Mouse (Mus musculus) left cerebral cortex, postnatal 25 days (tissue): ENCODE data around the gene 4930595D18Rik. TPM values are rescaled to one million over a fixed set of nuclear protein-coding genes. Genes with fewer than 3 reads are reported as not detected.

Experiments used
- DNase-seq, 2 experiments: peaks; one replicate each; pipeline ENCODE4 v3.0.0; 2022; ENCODE audit warnings: low spot score in 2 of 2, mixed read lengths in 1 of 2
- intact Hi-C: fragments of 180-260 bp; cut with DNase I; formaldehyde crosslinking; loops from one replicate; pipeline ENCODE4 v1.15.1; 2025
- total RNA-seq, 2 experiments: library from RNA; stranded (reverse); gene quantifications; 2 replicates each; pipeline ENCODE4 v1.2.3; 2021

Gene 4930595D18Rik
- not detected for total RNA-seq

- no peak for DNase-seq
- intact Hi-C loops: no loop called here
Measured at GRCm38 (mm10) chr12:111184476-111184875, at the start of gene 4930595D18Rik. 4930595D18Rik (minus strand) TSS chr12:111184491.

GRCm38 (mm10) chr12:111233798-111234197 is 49.5 kb upstream of the 4930595D18Rik start:
- no peak for DNase-seq
- intact Hi-C loops: no loop called here

- intact Hi-C loops: no loop called here
- no peak for DNase-seq
Measured at GRCm38 (mm10) chr12:111230793-111231192, 46.5 kb upstream of the 4930595D18Rik start.

GRCm38 (mm10) chr12:111228488-111228887 is 44.2 kb upstream of the 4930595D18Rik start:
- intact Hi-C loops: no loop called here
- DNase-seq: no peak

GRCm38 (mm10) chr12:111227410-111227809 is 43.1 kb upstream of the 4930595D18Rik start:
- no peak for DNase-seq
- intact Hi-C loops: no loop called here

- DNase-seq: no peak
- intact Hi-C loops: no loop called here
Measured at GRCm38 (mm10) chr12:111225197-111225780, 41.0 kb upstream of the 4930595D18Rik start.

- no peak for DNase-seq
- intact Hi-C loops: no loop called here
Measured at GRCm38 (mm10) chr12:111218867-111219266, 34.6 kb upstream of the 4930595D18Rik start.

GRCm38 (mm10) chr12:111211729-111212128 is 27.4 kb upstream of the 4930595D18Rik start:
- no peak for DNase-seq
- intact Hi-C loops: no loop called here

- DNase-seq: no peak
- intact Hi-C loops: no loop called here
Measured at GRCm38 (mm10) chr12:111207641-111208040, 23.4 kb upstream of the 4930595D18Rik start.

- intact Hi-C loops: no loop called here
Measured at GRCm38 (mm10) chr12:111203945-111204344, 19.7 kb upstream of the 4930595D18Rik start.

GRCm38 (mm10) chr12:111203076-111203475 is 18.8 kb upstream of the 4930595D18Rik start:
- intact Hi-C loops: no loop called here
- peak; percentile 25 to 38 for DNase-seq

More at GRCm38 (mm10) chr12:111203945-111204344, 19.7 kb upstream of the 4930595D18Rik start:
- DNase-seq: peak; percentile 59 to 68

- intact Hi-C loops: no loop called here
Measured at GRCm38 (mm10) chr12:111196548-111196947, 12.3 kb upstream of the 4930595D18Rik start.

GRCm38 (mm10) chr12:111193331-111193730 is 9.0 kb upstream of the 4930595D18Rik start:
- intact Hi-C loops: no loop called here
- no peak for DNase-seq

More at GRCm38 (mm10) chr12:111196548-111196947, 12.3 kb upstream of the 4930595D18Rik start:
- DNase-seq: no peak

GRCm38 (mm10) chr12:111192777-111193176 is 8.5 kb upstream of the 4930595D18Rik start:
- DNase-seq: no peak
- intact Hi-C loops: no loop called here

- no peak for DNase-seq
- intact Hi-C loops: no loop called here
Measured at GRCm38 (mm10) chr12:111190891-111191290, 6.6 kb upstream of the 4930595D18Rik start.

GRCm38 (mm10) chr12:111190355-111190754 is 6.1 kb upstream of the 4930595D18Rik start:
- intact Hi-C loops: no loop called here
- no peak for DNase-seq

GRCm38 (mm10) chr12:111188295-111188694 is 4.0 kb upstream of the 4930595D18Rik start:
- intact Hi-C loops: no loop called here
- no peak for DNase-seq

GRCm38 (mm10) chr12:111186986-111187385 is 2.7 kb upstream of the 4930595D18Rik start:
- DNase-seq: no peak
- intact Hi-C loops: no loop called here

GRCm38 (mm10) chr12:111182378-111182777 is 1.9 kb downstream of the 4930595D18Rik start:
- no peak for DNase-seq
- intact Hi-C loops: no loop called here

GRCm38 (mm10) chr12:111181848-111182247 is 2.4 kb downstream of the 4930595D18Rik start:
- intact Hi-C loops: no loop called here
- no peak for DNase-seq

GRCm38 (mm10) chr12:111178772-111179171 is 5.5 kb downstream of the 4930595D18Rik start:
- intact Hi-C loops: no loop called here
- no peak for DNase-seq

- intact Hi-C loops: no loop called here
- DNase-seq: no peak
Measured at GRCm38 (mm10) chr12:111168891-111169290, 15.4 kb downstream of the 4930595D18Rik start.
